Mouse (Mus musculus): ENCODE data around the gene Mast4. TPM values are rescaled to one million over a fixed set of nuclear protein-coding genes. Genes with fewer than 3 reads are reported as not detected.

Mast4 gene
- polyA plus RNA-seq, 1 experiment from 2014 or later = 18.8 TPM

DNA sequence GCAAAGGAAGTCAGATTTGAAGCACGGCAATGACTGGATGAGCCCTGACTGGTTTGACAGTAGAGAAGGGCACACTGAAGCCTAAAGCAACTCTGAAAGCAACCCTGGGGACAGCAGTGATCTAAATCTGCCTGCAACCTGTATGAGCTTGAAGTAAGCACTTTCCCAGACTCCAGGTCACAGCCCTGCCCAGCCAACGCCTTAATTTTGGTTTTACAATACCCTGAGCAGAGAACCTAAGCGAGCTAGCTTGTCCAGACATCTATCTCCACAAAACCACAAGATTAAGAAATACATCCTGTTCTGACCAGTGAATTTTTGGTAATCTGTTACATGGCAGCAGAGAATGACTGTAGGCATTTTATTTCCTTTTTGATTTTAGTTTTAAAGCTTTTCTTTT, 485.2 kb downstream of the Mast4 start:
- no peaks in the 10 kb centered on the region for H3K36me3 ChIP-seq
- H3K4me1 ChIP-seq = no peaks in the 10 kb centered on the region
- H3K4me2 ChIP-seq (replicated peaks) = no peak overlapping the region
- H3K4me3 ChIP-seq = no peak overlapping the region
- WGBS = 80% methylated on average over 3 of the region's 3 CpGs
- no peak overlapping the region for H3K9ac ChIP-seq
- H3K27me3 ChIP-seq (replicated peaks) = no peaks in the 10 kb centered on the region
- H3K9me3 ChIP-seq = no peaks in the 10 kb centered on the region
- no peak for ATAC-seq (ENCODE audit: low FRiP score, low read depth)
- no peak overlapping the region for H3K27ac ChIP-seq

DNA sequence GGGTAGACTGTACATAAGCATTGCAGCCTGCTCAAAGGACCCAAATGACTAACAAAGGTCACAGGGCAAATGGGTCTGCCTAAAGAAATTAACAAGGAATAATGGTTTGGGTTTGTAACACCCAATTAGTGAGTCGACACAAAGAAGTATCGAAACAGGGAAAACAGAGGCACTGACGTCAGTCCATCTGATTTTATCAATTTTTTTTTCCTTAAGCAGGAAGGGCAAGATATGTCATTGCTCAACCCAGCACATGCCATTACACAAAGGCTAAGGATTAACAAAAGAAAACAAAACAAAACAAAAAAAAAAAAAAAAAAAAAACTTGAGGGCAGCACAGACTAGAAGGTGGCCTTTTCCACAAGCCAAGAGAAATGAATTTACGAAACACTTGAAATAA, 487.8 kb downstream of the Mast4 start:
- Histone ChIP-seq H3K9ac (no peak overlapping the region), H3K4me1 (peaks cover 11% of the 10 kb centered on the region; the same call in 1 of the 2 replicates), H3K27me3 (replicated peaks) (no peaks in the 10 kb centered on the region), H3K36me3 (no peaks in the 10 kb centered on the region), H3K9me3 (no peaks in the 10 kb centered on the region), H3K4me3 (no peak overlapping the region), H3K27ac (no peak overlapping the region), H3K4me2 (replicated peaks) (no peak overlapping the region)
- WGBS = 90% methylated on average over 4 of the region's 4 CpGs
- no peak for ATAC-seq (ENCODE audit: low FRiP score, low read depth)

GRCm38 (mm10) chr13:102842715-102843114, 491.6 kb downstream of the Mast4 start:
- Histone ChIP-seq H3K9me3 (no peaks in the 10 kb centered on the region), H3K27me3 (replicated peaks) (no peaks in the 10 kb centered on the region), H3K4me2 (replicated peaks) (no peak overlapping the region), H3K9ac (no peak overlapping the region), H3K4me1 (peaks cover 19% of the 10 kb centered on the region), H3K36me3 (no peaks in the 10 kb centered on the region), H3K4me3 (no peak overlapping the region), H3K27ac (no peak overlapping the region)
- peak; percentile 70; the same call in 1 of the 2 replicates for ATAC-seq (ENCODE audit: low FRiP score, low read depth)
- WGBS = 48% methylated on average over 2 of the region's 2 CpGs

GRCm38 (mm10) chr13:102842237-102842636, 492.1 kb downstream of the Mast4 start:
- no peaks in the 10 kb centered on the region for H3K27me3 ChIP-seq (replicated peaks)
- H3K9me3 ChIP-seq = no peaks in the 10 kb centered on the region
- no peak overlapping the region for H3K4me2 ChIP-seq (replicated peaks)
- no peaks in the 10 kb centered on the region for H3K36me3 ChIP-seq
- no peak overlapping the region for H3K9ac ChIP-seq
- WGBS = 51% methylated on average over 8 of the region's 8 CpGs
- peaks cover 19% of the 10 kb centered on the region for H3K4me1 ChIP-seq
- no peak for ATAC-seq (ENCODE audit: low FRiP score, low read depth)
- H3K4me3 ChIP-seq = no peak overlapping the region
- no peak overlapping the region for H3K27ac ChIP-seq

- no peak overlapping the region for H3K4me2 ChIP-seq (replicated peaks)
Observed at GRCm38 (mm10) chr13:102839741-102840482, 494.4 kb downstream of the Mast4 start.

GRCm38 (mm10) chr13:102837427-102837826, 496.9 kb downstream of the Mast4 start:
- H3K36me3 ChIP-seq = no peaks in the 10 kb centered on the region
- no peak overlapping the region for H3K9ac ChIP-seq
- ATAC-seq (ENCODE audit: low FRiP score, low read depth) = no peak
- peaks cover 10% of the 10 kb centered on the region for H3K4me1 ChIP-seq
- WGBS = 70% methylated on average over 4 of the region's 4 CpGs
- no peak overlapping the region for H3K4me3 ChIP-seq
- no peaks in the 10 kb centered on the region for H3K27me3 ChIP-seq (replicated peaks)
- H3K4me2 ChIP-seq (replicated peaks) = no peak overlapping the region
- H3K27ac ChIP-seq = no peak overlapping the region
- H3K9me3 ChIP-seq = no peaks in the 10 kb centered on the region

More at GRCm38 (mm10) chr13:102839741-102840482, 494.4 kb downstream of the Mast4 start:
- WGBS = 31% methylated on average over 7 of the region's 7 CpGs
- H3K27me3 ChIP-seq (replicated peaks) = no peaks in the 10 kb centered on the region
- no peaks in the 10 kb centered on the region for H3K36me3 ChIP-seq
- no peak overlapping the region for H3K9ac ChIP-seq
- ATAC-seq (ENCODE audit: low FRiP score, low read depth) = no peak
- no peak overlapping the region for H3K4me3 ChIP-seq
- peaks cover 19% of the 10 kb centered on the region for H3K4me1 ChIP-seq
- H3K27ac ChIP-seq = no peak overlapping the region
- H3K9me3 ChIP-seq = no peaks in the 10 kb centered on the region

DNA sequence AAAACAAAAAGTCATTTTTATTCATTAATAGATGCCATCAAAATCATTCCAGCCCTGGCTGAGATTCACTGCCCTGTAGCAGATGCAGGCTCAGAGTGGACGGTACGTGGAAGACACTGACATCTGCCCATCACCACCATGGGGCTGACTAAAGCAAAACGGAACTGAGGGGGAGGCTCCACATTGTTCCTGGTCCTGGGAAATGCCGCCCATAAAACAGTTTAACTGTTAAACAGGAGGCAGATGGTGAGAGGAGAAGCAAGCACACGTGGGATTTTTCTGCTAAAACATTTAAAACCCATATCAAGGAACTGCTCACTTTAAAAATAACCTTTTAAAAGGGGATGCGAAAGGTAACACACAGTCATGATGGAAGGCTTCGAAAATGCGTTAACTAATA, 499.0 kb downstream of the Mast4 start:
- no peak overlapping the region for H3K27ac ChIP-seq
- peaks cover 5% of the 10 kb centered on the region for H3K4me1 ChIP-seq
- no peaks in the 10 kb centered on the region for H3K27me3 ChIP-seq (replicated peaks)
- WGBS = 44% methylated on average over 8 of the region's 8 CpGs
- no peaks in the 10 kb centered on the region for H3K36me3 ChIP-seq
- no peak overlapping the region for H3K9ac ChIP-seq
- H3K9me3 ChIP-seq = no peaks in the 10 kb centered on the region
- no peak overlapping the region for H3K4me3 ChIP-seq
- H3K4me2 ChIP-seq (replicated peaks) = no peak overlapping the region
- ATAC-seq (ENCODE audit: low FRiP score, low read depth) = no peak

DNA sequence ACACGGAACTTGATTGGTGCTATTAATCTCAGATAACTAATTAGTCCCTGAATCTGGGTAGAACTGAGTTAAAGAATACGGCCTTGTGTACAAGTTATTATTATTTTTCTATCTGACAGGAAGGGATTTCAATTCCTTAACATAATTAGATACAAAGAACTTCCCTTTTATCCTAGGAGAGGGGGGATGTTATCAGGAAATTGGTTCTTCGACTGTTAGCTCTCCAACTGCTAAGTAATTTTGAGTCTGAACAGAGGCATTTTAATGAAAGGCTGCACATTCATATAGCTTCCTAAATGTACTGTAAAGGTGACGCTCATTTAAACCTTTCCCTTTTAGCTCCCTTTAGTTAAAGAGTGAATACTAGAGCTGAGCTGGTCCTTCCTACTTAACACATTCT, 516.0 kb downstream of the Mast4 start:
- Histone ChIP-seq H3K27me3 (replicated peaks) (no peaks in the 10 kb centered on the region), H3K4me3 (no peak overlapping the region), H3K4me2 (replicated peaks) (no peak overlapping the region), H3K9ac (no peak overlapping the region), H3K4me1 (no peaks in the 10 kb centered on the region), H3K27ac (no peak overlapping the region), H3K36me3 (no peaks in the 10 kb centered on the region), H3K9me3 (no peaks in the 10 kb centered on the region)
- ATAC-seq (ENCODE audit: low FRiP score, low read depth) = no peak
- 84% methylated on average over 4 of the region's 4 CpGs for WGBS

GRCm38 (mm10) chr13:102816689-102817088, 517.6 kb downstream of the Mast4 start:
- 94% methylated on average over 7 of the region's 7 CpGs for WGBS
- Histone ChIP-seq H3K9ac (no peak overlapping the region), H3K4me1 (peaks cover 6% of the 10 kb centered on the region), H3K27ac (no peak overlapping the region), H3K4me3 (no peak overlapping the region), H3K36me3 (no peaks in the 10 kb centered on the region), H3K4me2 (replicated peaks) (no peak overlapping the region), H3K9me3 (no peaks in the 10 kb centered on the region), H3K27me3 (replicated peaks) (no peaks in the 10 kb centered on the region)
- no peak for ATAC-seq (ENCODE audit: low FRiP score, low read depth)

DNA sequence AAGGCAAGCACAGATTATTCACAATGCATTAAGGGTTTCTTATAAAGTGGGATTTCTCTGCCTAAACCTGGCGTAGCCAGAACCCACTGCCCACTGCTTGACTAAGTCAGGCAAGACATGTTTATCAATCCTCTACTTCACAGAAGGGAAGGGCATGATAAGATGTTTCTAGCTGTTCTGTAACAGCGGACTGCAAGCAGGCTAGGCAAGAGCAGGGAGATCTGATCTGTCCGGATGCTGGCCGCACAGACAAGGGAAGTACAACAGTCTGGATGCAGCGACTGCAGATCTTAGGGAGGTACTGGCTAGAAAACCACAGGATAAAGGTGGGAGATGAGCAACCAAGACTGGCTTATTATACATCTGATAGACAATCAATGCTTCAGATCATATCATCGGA, 519.1 kb downstream of the Mast4 start:
- Histone ChIP-seq H3K4me1 (peaks cover 21% of the 10 kb centered on the region), H3K4me3 (no peak overlapping the region), H3K9ac (no peak overlapping the region), H3K27me3 (replicated peaks) (no peaks in the 10 kb centered on the region), H3K27ac (no peak overlapping the region), H3K9me3 (no peaks in the 10 kb centered on the region), H3K4me2 (replicated peaks) (no peak overlapping the region), H3K36me3 (no peaks in the 10 kb centered on the region)
- WGBS = 93% methylated on average over 6 of the region's 6 CpGs
- ATAC-seq (ENCODE audit: low FRiP score, low read depth) = no peak

GRCm38 (mm10) chr13:102811129-102811832, 523.0 kb downstream of the Mast4 start:
- WGBS = 4% methylated on average over 15 of the region's 15 CpGs
- Histone ChIP-seq H3K27ac (no peak overlapping the region), H3K4me2 (replicated peaks) (peak overlapping the region; percentile 61), H3K9me3 (no peaks in the 10 kb centered on the region), H3K4me1 (peaks cover 23% of the 10 kb centered on the region), H3K36me3 (no peaks in the 10 kb centered on the region), H3K4me3 (peak overlapping the region; percentile 11; the same call in 1 of the 2 replicates), H3K9ac (no peak overlapping the region), H3K27me3 (replicated peaks) (no peaks in the 10 kb centered on the region)
- peak; percentile 74 for ATAC-seq (ENCODE audit: low FRiP score, low read depth)

- 90% methylated on average over 3 of the region's 3 CpGs for WGBS
- Histone ChIP-seq H3K4me1 (peaks cover 25% of the 10 kb centered on the region), H3K27ac (no peak overlapping the region)
Observed at GRCm38 (mm10) chr13:102806652-102807051, 527.6 kb downstream of the Mast4 start.

More at GRCm38 (mm10) chr13:102806652-102807051, 527.6 kb downstream of the Mast4 start:
- no peak for ATAC-seq (ENCODE audit: low FRiP score, low read depth)
- H3K36me3 ChIP-seq = no peaks in the 10 kb centered on the region
- H3K4me3 ChIP-seq = no peak overlapping the region
- no peaks in the 10 kb centered on the region for H3K27me3 ChIP-seq (replicated peaks)
- no peak overlapping the region for H3K4me2 ChIP-seq (replicated peaks)
- no peak overlapping the region for H3K9ac ChIP-seq
- no peaks in the 10 kb centered on the region for H3K9me3 ChIP-seq
